Mouse (Mus musculus) gastrocnemius, adult 2 months (tissue): ENCODE data around the gene Olfr1133. TPM values are rescaled to one million over a fixed set of nuclear protein-coding genes. Genes with fewer than 3 reads are reported as not detected.
"Not testable (repeated sequence)": the region's sequence is repeated elsewhere in the genome, so short reads cannot be mapped to it uniquely, and the experiment has no call there.

Experiments used
- DNase-seq: peaks from one replicate; pipeline ENCODE4 v3.0.0; 2022
- H3K27ac ChIP-seq: fragments of 200-600 bp; 2 replicates; pipeline ENCODE4 v1.8.1; 2022; ENCODE audit warnings: mild to moderate bottlenecking
- H3K4me3 ChIP-seq: fragments of 200-600 bp; 2 replicates; pipeline ENCODE4 v1.8.1; 2022; ENCODE audit warnings: mild to moderate bottlenecking, moderate library complexity
- CTCF ChIP-seq: fragments of 200-600 bp; IDR thresholded peaks from 2 replicates; pipeline ENCODE4 v1.8.1; 2022; ENCODE audit warnings: antibody characterized with exemption, mild to moderate bottlenecking, moderate library complexity
- intact Hi-C: fragments of 180-260 bp; cut with DNase I; formaldehyde crosslinking; loops from one replicate; pipeline ENCODE4 v1.15.1; 2025
- long read RNA-seq, 2 experiments: library from polyadenylated mRNA; stranded (forward); transcript quantifications; one replicate each; pipeline ENCODE4 v2.0.0; 2021
- total RNA-seq, 2 experiments: library from RNA; stranded (reverse); gene quantifications; 2 replicates each; pipeline ENCODE4 v1.2.3; 2021

The Olfr1133 gene
- not detected for total RNA-seq
- long read RNA-seq, experiment 1, result 0 reads
- long read RNA-seq, experiment 2, result 0 reads

GRCm38 (mm10) chr2:87647274-87647673 lies at the start of gene Olfr1133:
TSS of gene Olfr1133 (minus strand) at chr2:87647374.
- intact Hi-C loops, result no loop called here
- no peak for TF ChIP-seq CTCF
- H3K27ac ChIP-seq, result no peak within 1 kb of the TSS
- no peak for DNase-seq
- H3K4me3 ChIP-seq, result no peak within 1 kb of the TSS

- H3K4me3 ChIP-seq, result no peak within 1 kb of the TSS
- H3K27ac ChIP-seq, result no peak within 1 kb of the TSS
- no peak for TF ChIP-seq CTCF
- no peak for DNase-seq
- intact Hi-C loops, result no loop called here
These were observed 46.7 kb upstream of the Olfr1133 start, which contains the start of gene Olfr1136 for GRCm38 (mm10) chr2:87693847-87694246. TSS of gene Olfr1136 (minus strand) at chr2:87693947.

- TF ChIP-seq CTCF, result no peak
- H3K4me3 ChIP-seq, result no peak within 1 kb of the TSS
- DNase-seq, result no peak
- H3K27ac ChIP-seq, result no peak within 1 kb of the TSS
- intact Hi-C loops, result no loop called here
These were observed 26.4 kb upstream of the Olfr1133 start, which contains the start of gene Olfr1135 for GRCm38 (mm10) chr2:87673564-87673963. TSS of gene Olfr1135 (minus strand) at chr2:87673664.

GRCm38 (mm10) chr2:87658360-87658759 lies 11.2 kb upstream of the Olfr1133 start, which contains the start of gene Olfr1134:
TSS of gene Olfr1134 (minus strand) at chr2:87658460.
- intact Hi-C loops, result no loop called here
- TF ChIP-seq CTCF, result no peak
- Histone ChIP-seq H3K4me3 (no peak within 1 kb of the TSS), H3K27ac (no peak within 1 kb of the TSS)
- DNase-seq, result no peak

GRCm38 (mm10) chr2:87642441-87642840 lies 4.7 kb downstream of the Olfr1133 start:
- Histone ChIP-seq H3K4me3 (no peak overlapping the region), H3K27ac (no peak overlapping the region)
- no peak for DNase-seq
- no peak for TF ChIP-seq CTCF
- intact Hi-C loops, result no loop called here

GRCm38 (mm10) chr2:87637435-87637834 lies 9.7 kb downstream of the Olfr1133 start, which contains the start of gene Olfr1132:
TSS of gene Olfr1132 (minus strand) at chr2:87637535.
- no peak for TF ChIP-seq CTCF
- DNase-seq, result no peak
- Histone ChIP-seq H3K4me3 (no peak within 1 kb of the TSS), H3K27ac (no peak within 1 kb of the TSS)
- intact Hi-C loops, result no loop called here

- TF ChIP-seq CTCF, result no peak
- DNase-seq, result no peak
- Histone ChIP-seq H3K4me3 (no peak within 1 kb of the TSS), H3K27ac (no peak within 1 kb of the TSS)
- intact Hi-C loops, result no loop called here
These were observed 20.4 kb downstream of the Olfr1133 start, which contains the start of gene Olfr1131 for GRCm38 (mm10) chr2:87626804-87627203. TSS of gene Olfr1131 (plus strand) at chr2:87627104.

GRCm38 (mm10) chr2:87605912-87606311 lies 41.3 kb downstream of the Olfr1133 start, which contains the start of gene Olfr1130:
TSS of gene Olfr1130 (plus strand) at chr2:87606212.
- H3K4me3 ChIP-seq, DNase-seq, intact Hi-C loops, H3K27ac ChIP-seq: not testable (repeated sequence)

Other genes with a start within 250 kb of the Olfr1133 start
- not detected for gene Olfr1123, start 230.7 kb downstream of the Olfr1133 start, total RNA-seq
- gene Olfr1124, start 217.1 kb downstream of the Olfr1133 start, total RNA-seq, result not detected
- gene Olfr1126, start 193.4 kb downstream of the Olfr1133 start, total RNA-seq, result not detected
- gene Pramel7, start 150.3 kb downstream of the Olfr1133 start, total RNA-seq, result not detected
- gene Pramel6, start 140.8 kb downstream of the Olfr1133 start, total RNA-seq, result not detected
- not detected for gene Olfr153, start 115.6 kb downstream of the Olfr1133 start, total RNA-seq
- gene Olfr1128, start 101.8 kb downstream of the Olfr1133 start, total RNA-seq, result not detected
- not detected for gene Olfr1129, start 73.5 kb downstream of the Olfr1133 start, total RNA-seq
- not detected for gene Olfr1130, start 41.2 kb downstream of the Olfr1133 start, total RNA-seq
- gene Olfr1131, start 20.3 kb downstream of the Olfr1133 start, total RNA-seq, result not detected
- not detected for gene Olfr1132, start 9.8 kb downstream of the Olfr1133 start, total RNA-seq
- gene Olfr1134, start 11.1 kb upstream of the Olfr1133 start, total RNA-seq, result not detected
- gene Olfr1135, start 26.3 kb upstream of the Olfr1133 start, total RNA-seq, result not detected
- gene Olfr1136, start 46.6 kb upstream of the Olfr1133 start, total RNA-seq, result not detected
- gene Olfr1137, start 65.8 kb upstream of the Olfr1133 start, total RNA-seq, result not detected
- gene Olfr1138, start 92.6 kb upstream of the Olfr1133 start, total RNA-seq, result not detected
- not detected for gene Olfr1140, start 96.4 kb upstream of the Olfr1133 start, total RNA-seq
- not detected for gene Olfr1141, start 106.6 kb upstream of the Olfr1133 start, total RNA-seq
- not detected for gene Olfr152, start 132.1 kb upstream of the Olfr1133 start, total RNA-seq
- not detected for gene Olfr1143, start 153.2 kb upstream of the Olfr1133 start, total RNA-seq
- not detected for gene Olfr1145, start 162.4 kb upstream of the Olfr1133 start, total RNA-seq
- gene Olfr1148, start 183.2 kb upstream of the Olfr1133 start, total RNA-seq, result not detected
- not detected for gene Olfr1150-ps1, start 196.6 kb upstream of the Olfr1133 start, total RNA-seq
- not detected for gene Olfr1151, start 208.5 kb upstream of the Olfr1133 start, total RNA-seq
- not detected for gene Olfr1152, start 219.1 kb upstream of the Olfr1133 start, total RNA-seq
- gene Olfr1153, start 247.6 kb upstream of the Olfr1133 start, total RNA-seq, result not detected